Mouse (Mus musculus): ENCODE data around the gene Mutyh. TPM values are rescaled to one million over a fixed set of nuclear protein-coding genes. Genes with fewer than 3 reads are reported as not detected.
A peak's percentile ranks its signal among the peaks of the same experiment; 100 is the strongest.

Mutyh gene
- polyA plus RNA-seq, 1 experiment, result 6.3 TPM

GRCm38 (mm10) chr4:116799901-116800300 is 7.6 kb upstream of the Mutyh start:
- H3ac ChIP-seq (ENCODE audit: control insufficient read depth, insufficient read length, low read depth), result no peak overlapping the region
- H3K79me2 ChIP-seq (ENCODE audit: control insufficient read depth, insufficient read depth), result peaks cover 2% of the 10 kb centered on the region
- peaks cover 45% of the 10 kb centered on the region for H3K36me3 ChIP-seq (ENCODE audit: control insufficient read depth, insufficient read depth)
- H3K27me3 ChIP-seq (ENCODE audit: control insufficient read depth, insufficient read depth, insufficient read length), result no peaks in the 10 kb centered on the region
- TF ChIP-seq CTCF (IDR thresholded peaks at IDR 0.05; ENCODE audit: control insufficient read depth, insufficient read depth, insufficient read length) (peak; percentile 28), MAX (IDR thresholded peaks at IDR 0.05) (no peak)
- H3K79me3 ChIP-seq (ENCODE audit: low read depth), result no peaks in the 10 kb centered on the region
- H3K4me3 ChIP-seq (ENCODE audit: insufficient read depth, poor library complexity, severe bottlenecking), result no peak overlapping the region

GRCm38 (mm10) chr4:116811012-116811411 is 3.5 kb downstream of the Mutyh start:
- Histone ChIP-seq H3K36me3 (ENCODE audit: control insufficient read depth, insufficient read depth) (peaks cover 4% of the 10 kb centered on the region), H3K79me3 (ENCODE audit: low read depth) (peaks cover 8% of the 10 kb centered on the region), H3ac (ENCODE audit: control insufficient read depth, insufficient read length, low read depth) (no peak overlapping the region), H3K4me3 (ENCODE audit: insufficient read depth, poor library complexity, severe bottlenecking) (no peak overlapping the region), H3K27me3 (ENCODE audit: control insufficient read depth, insufficient read depth, insufficient read length) (no peaks in the 10 kb centered on the region), H3K79me2 (ENCODE audit: control insufficient read depth, insufficient read depth) (peaks cover 12% of the 10 kb centered on the region)
- no peak for TF ChIP-seq MYOG (IDR thresholded peaks at IDR 0.05; ENCODE audit: control insufficient read depth, extremely low read depth, insufficient read length)

GRCm38 (mm10) chr4:116815276-116815675 is 7.8 kb downstream of the Mutyh start:
- no peak overlapping the region for H3K4me3 ChIP-seq (ENCODE audit: insufficient read depth, poor library complexity, severe bottlenecking)
- no peaks in the 10 kb centered on the region for H3K36me3 ChIP-seq (ENCODE audit: control insufficient read depth, insufficient read depth)
- peak overlapping the region; percentile 21 for H3ac ChIP-seq (ENCODE audit: control insufficient read depth, insufficient read length, low read depth)
- no peaks in the 10 kb centered on the region for H3K79me2 ChIP-seq (ENCODE audit: control insufficient read depth, insufficient read depth)
- TF ChIP-seq CTCF (IDR thresholded peaks at IDR 0.05; ENCODE audit: control insufficient read depth, insufficient read depth, insufficient read length) (no peak), MYOD1 (IDR thresholded peaks at IDR 0.05; ENCODE audit: control insufficient read depth, insufficient read length, low read depth) (no peak), MAX (IDR thresholded peaks at IDR 0.05) (no peak), FOSL1 (IDR thresholded peaks at IDR 0.05; ENCODE audit: insufficient read depth, low read length, poor library complexity, severe bottlenecking) (no peak), USF1 (IDR thresholded peaks at IDR 0.05; ENCODE audit: low read depth) (no peak), MYOG (IDR thresholded peaks at IDR 0.05; ENCODE audit: control insufficient read depth, extremely low read depth, insufficient read length) (no peak), CEBPB (IDR thresholded peaks at IDR 0.05; ENCODE audit: low read depth) (no peak)
- no peaks in the 10 kb centered on the region for H3K27me3 ChIP-seq (ENCODE audit: control insufficient read depth, insufficient read depth, insufficient read length)
- no peaks in the 10 kb centered on the region for H3K79me3 ChIP-seq (ENCODE audit: low read depth)

GRCm38 (mm10) chr4:116817486-116817885 is 10.0 kb downstream of the Mutyh start:
- no peak for TF ChIP-seq USF1 (IDR thresholded peaks at IDR 0.05; ENCODE audit: low read depth)
- no peak for TF ChIP-seq CTCF (IDR thresholded peaks at IDR 0.05; ENCODE audit: control insufficient read depth, insufficient read depth, insufficient read length)
- TF ChIP-seq FOSL1 (IDR thresholded peaks at IDR 0.05; ENCODE audit: insufficient read depth, low read length, poor library complexity, severe bottlenecking), result no peak
- no peak for TF ChIP-seq MYOG (IDR thresholded peaks at IDR 0.05; ENCODE audit: control insufficient read depth, extremely low read depth, insufficient read length)
- TF ChIP-seq CEBPB (IDR thresholded peaks at IDR 0.05; ENCODE audit: low read depth), result no peak
- TF ChIP-seq MYOD1 (IDR thresholded peaks at IDR 0.05; ENCODE audit: control insufficient read depth, insufficient read length, low read depth), result no peak
- no peak for TF ChIP-seq MAX (IDR thresholded peaks at IDR 0.05)
- Histone ChIP-seq H3K36me3 (ENCODE audit: control insufficient read depth, insufficient read depth) (no peaks in the 10 kb centered on the region), H3K27me3 (ENCODE audit: control insufficient read depth, insufficient read depth, insufficient read length) (no peaks in the 10 kb centered on the region), H3K4me3 (ENCODE audit: insufficient read depth, poor library complexity, severe bottlenecking) (no peak overlapping the region), H3K79me2 (ENCODE audit: control insufficient read depth, insufficient read depth) (no peaks in the 10 kb centered on the region), H3ac (ENCODE audit: control insufficient read depth, insufficient read length, low read depth) (no peak overlapping the region), H3K79me3 (ENCODE audit: low read depth) (no peaks in the 10 kb centered on the region)

GRCm38 (mm10) chr4:116819968-116820901 is 12.7 kb downstream of the Mutyh start:
- H3K27me3 ChIP-seq (ENCODE audit: control insufficient read depth, insufficient read depth, insufficient read length), result no peaks in the 10 kb centered on the region
- H3K36me3 ChIP-seq (ENCODE audit: control insufficient read depth, insufficient read depth), result no peaks in the 10 kb centered on the region
- H3K79me2 ChIP-seq (ENCODE audit: control insufficient read depth, insufficient read depth), result no peaks in the 10 kb centered on the region
- no peak for TF ChIP-seq CEBPB (IDR thresholded peaks at IDR 0.05; ENCODE audit: low read depth)
- TF ChIP-seq USF1 (IDR thresholded peaks at IDR 0.05; ENCODE audit: low read depth), result no peak
- TF ChIP-seq MYOG (IDR thresholded peaks at IDR 0.05; ENCODE audit: control insufficient read depth, extremely low read depth, insufficient read length), result no peak
- no peak for TF ChIP-seq MAX (IDR thresholded peaks at IDR 0.05)
- no peak for TF ChIP-seq MYOD1 (IDR thresholded peaks at IDR 0.05; ENCODE audit: control insufficient read depth, insufficient read length, low read depth)
- no peaks in the 10 kb centered on the region for H3K79me3 ChIP-seq (ENCODE audit: low read depth)
- peak overlapping the region; percentile 75 for H3ac ChIP-seq (ENCODE audit: control insufficient read depth, insufficient read length, low read depth)
- H3K4me3 ChIP-seq (ENCODE audit: insufficient read depth, poor library complexity, severe bottlenecking), result peak overlapping the region; percentile 31

All from C2C12 (cell line).